Mouse (Mus musculus) cerebellum, adult 2 months (tissue): ENCODE results near the gene Tuft1.

Source experiments
- CTCF ChIP-seq: fragments of 200-500 bp; IDR thresholded peaks from 2 replicates; pipeline ENCODE4 v1.5.1; 2011; ENCODE audit warnings: low read depth, mild to moderate bottlenecking, control low read depth, low read length, moderate library complexity, borderline replicate concordance; ENCODE audit not compliant: insufficient read depth
- POLR2A ChIP-seq: fragments of 200-500 bp; IDR thresholded peaks from 2 replicates; pipeline ENCODE4 v1.6.1; 2011; ENCODE audit warnings: low read length, control low read depth, borderline replicate concordance; ENCODE audit not compliant: insufficient read depth

DNA sequence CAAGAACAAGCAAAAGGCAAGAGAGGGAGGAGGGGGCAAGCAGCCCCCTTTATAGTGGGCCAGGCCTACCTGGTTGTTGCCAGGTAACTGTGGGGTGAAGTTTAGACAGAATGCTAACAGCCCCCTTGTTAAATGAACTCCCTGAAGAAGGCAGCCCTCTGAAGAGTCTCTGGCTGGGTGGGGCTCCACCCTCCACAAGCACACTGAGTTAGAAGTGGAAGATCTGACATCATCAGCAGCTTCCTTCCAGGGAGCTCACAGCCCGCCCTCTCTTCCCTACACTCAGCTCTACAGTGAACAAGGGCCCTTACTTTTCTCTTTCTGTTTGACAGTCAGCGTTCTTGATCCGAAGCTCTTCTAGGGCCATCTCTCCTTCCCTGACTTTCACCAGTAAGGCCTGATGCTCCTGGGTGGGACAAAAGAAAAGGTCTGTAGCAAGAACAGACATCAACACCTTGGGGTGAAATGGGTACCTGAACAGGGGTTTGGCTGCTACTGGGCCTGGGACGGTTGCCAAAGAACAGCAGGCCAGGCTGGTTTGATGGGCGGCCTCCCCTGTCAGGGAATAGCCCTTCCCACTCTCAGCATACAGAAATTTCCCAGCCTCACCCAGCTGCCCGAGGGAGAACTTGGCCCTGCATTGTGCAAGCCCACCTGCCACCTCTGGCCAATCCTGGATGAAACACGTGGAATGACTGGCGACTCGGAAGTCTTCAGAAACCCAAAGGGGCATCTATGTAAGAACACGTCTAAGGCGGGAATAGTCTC, 36.7 kb downstream of the Tuft1 start:
- TF ChIP-seq CTCF (no peak), POLR2A (no peak)
